Mouse (Mus musculus) hindbrain, embryonic 16.5 days (tissue): ENCODE data around the gene Rapgef3. TPM values are rescaled to one million over a fixed set of nuclear protein-coding genes. Genes with fewer than 3 reads are reported as not detected.

Source experiments
- ATAC-seq: fragments of 200-750 bp; cut with Nextera tagmentation; 2 replicates; pipeline ENCODE4 v1.8.0; 2017; ENCODE audit warnings: moderate TSS enrichment, moderate library complexity
- H3K27ac ChIP-seq: fragments of 300-500 bp; sonication (generic); 2 replicates; pipeline ENCODE4 v1.5.1; 2014; ENCODE audit warnings: low read depth, mild to moderate bottlenecking, control low read depth, low read length, moderate library complexity
- H3K27me3 ChIP-seq: fragments of 300-500 bp; sonication (generic); replicated peaks from 2 replicates; pipeline ENCODE4 v1.6.1; 2014; ENCODE audit warnings: low read length; ENCODE audit not compliant: control insufficient read depth, insufficient read depth
- H3K36me3 ChIP-seq: fragments of 300-500 bp; sonication (generic); 2 replicates; pipeline ENCODE4 v1.6.1; 2014; ENCODE audit warnings: mild to moderate bottlenecking, low read length, moderate library complexity, mixed read lengths; ENCODE audit not compliant: control insufficient read depth, insufficient read depth
- H3K4me1 ChIP-seq: fragments of 300-500 bp; sonication (generic); 2 replicates; pipeline ENCODE4 v1.6.1; 2014; ENCODE audit warnings: low read depth, low read length; ENCODE audit not compliant: control insufficient read depth, insufficient read depth
- H3K4me2 ChIP-seq: fragments of 300-500 bp; sonication (generic); 2 replicates; pipeline ENCODE4 v1.6.1; 2014; ENCODE audit warnings: mild to moderate bottlenecking, low read length, control low read depth, moderate library complexity
- H3K4me3 ChIP-seq: fragments of 300-500 bp; sonication (generic); 2 replicates; pipeline ENCODE4 v1.5.1; 2014; ENCODE audit warnings: mild to moderate bottlenecking, low read length, control low read depth, moderate library complexity
- H3K9ac ChIP-seq: fragments of 300-500 bp; sonication (generic); 2 replicates; pipeline ENCODE4 v1.6.1; 2014; ENCODE audit warnings: low read depth, mild to moderate bottlenecking, control low read depth, low read length, moderate library complexity
- H3K9me3 ChIP-seq: fragments of 300-500 bp; sonication (generic); 2 replicates; pipeline ENCODE4 v1.6.1; 2014; ENCODE audit warnings: mild to moderate bottlenecking, low read length, moderate library complexity; ENCODE audit not compliant: control insufficient read depth
- WGBS: fragments of 180-500 bp; shearing (Covaris S2); extraction: QIAGEN DNeasy Blood & Tissue Kit; methylation state at CpG from one replicate; pipeline ENCODE4 v1.1.7; 2014; 5-methylcytosine and 5-hydroxymethylcytosine counted together
- polyA plus RNA-seq: library from polyadenylated mRNA; unstranded; fragments of >200 nt; fragmentation: Nextera tagmentation; extraction: Ambion mirVana; gene quantifications from 2 replicates; pipeline ENCODE4 v1.2.1, GENCODE M21; 2015

The Rapgef3 gene
- polyA plus RNA-seq, 1 experiment from 2014 or later = 18.4 TPM

DNA sequence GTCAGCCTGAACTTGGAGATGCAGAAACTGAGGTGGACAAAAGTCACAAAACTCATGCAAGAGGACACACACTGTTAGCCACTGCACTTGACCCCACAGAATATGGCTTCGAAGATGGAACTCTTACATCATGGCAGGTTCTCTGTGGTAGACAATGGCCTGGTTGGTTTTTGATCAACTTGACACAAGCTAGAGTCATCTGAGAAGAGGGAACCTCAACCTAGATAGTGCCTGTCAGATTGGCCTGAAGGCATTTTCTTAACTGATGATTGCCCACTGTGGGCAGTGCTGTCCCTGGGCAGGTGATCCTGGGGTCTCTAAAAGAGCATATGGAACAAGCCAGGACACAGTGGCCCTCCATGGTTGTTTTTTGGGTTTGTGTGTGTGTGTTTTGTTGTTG lies 52.0 kb downstream of the Rapgef3 start:
- no peaks in the 10 kb centered on the region for H3K27me3 ChIP-seq
- no peaks in the 10 kb centered on the region for H3K4me1 ChIP-seq
- H3K4me2 ChIP-seq = no peak overlapping the region
- ATAC-seq = no peak
- H3K9me3 ChIP-seq = no peaks in the 10 kb centered on the region
- no peak overlapping the region for H3K27ac ChIP-seq
- no peak overlapping the region for H3K4me3 ChIP-seq
- H3K9ac ChIP-seq = no peak overlapping the region
- 97% methylated on average over 1 of the region's 1 CpGs for WGBS
- H3K36me3 ChIP-seq = no peaks in the 10 kb centered on the region

DNA sequence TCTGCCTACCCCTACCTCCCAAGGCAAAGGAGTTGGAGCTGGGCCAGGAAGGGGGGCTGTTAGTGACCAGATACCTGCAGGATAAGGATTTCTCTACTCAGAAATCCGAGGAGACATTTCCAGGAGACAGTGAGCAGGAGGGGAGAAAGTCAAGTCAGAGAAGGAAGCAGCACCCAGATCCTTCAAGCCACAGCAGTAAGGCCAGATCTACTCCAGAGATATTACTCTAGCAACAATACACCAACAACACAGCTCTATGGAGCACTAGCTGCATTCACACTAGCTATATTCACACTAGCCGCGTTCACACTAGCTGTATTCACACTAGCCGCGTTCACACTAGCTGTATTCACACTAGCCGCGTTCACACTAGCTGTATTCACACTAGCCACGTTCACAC lies 52.7 kb downstream of the Rapgef3 start:
- Histone ChIP-seq H3K9me3 (no peaks in the 10 kb centered on the region), H3K27me3 (no peaks in the 10 kb centered on the region), H3K27ac (no peak overlapping the region), H3K9ac (no peak overlapping the region), H3K4me3 (no peak overlapping the region), H3K36me3 (no peaks in the 10 kb centered on the region), H3K4me2 (no peak overlapping the region), H3K4me1 (no peaks in the 10 kb centered on the region)
- 91% methylated on average over 8 of the region's 8 CpGs for WGBS
- no peak for ATAC-seq

DNA sequence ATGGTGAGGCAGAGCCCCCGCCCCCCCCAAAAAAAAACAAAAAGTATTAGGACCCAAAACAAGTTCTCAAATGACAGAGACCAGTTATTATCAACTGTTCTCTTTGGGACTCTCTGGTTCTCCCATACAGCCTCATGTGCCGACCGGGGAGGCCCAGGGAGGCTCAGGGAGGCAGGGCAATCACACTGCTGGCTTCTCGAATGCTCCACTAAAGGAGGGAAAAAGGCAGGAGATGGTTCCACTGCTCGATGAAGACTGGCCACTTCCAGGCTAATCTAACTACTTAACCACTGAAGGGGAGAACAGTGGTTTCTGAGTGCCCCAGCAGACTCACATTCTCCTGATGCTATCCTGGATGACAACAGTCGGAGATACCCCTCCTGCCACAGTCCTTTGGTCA lies 55.2 kb downstream of the Rapgef3 start:
- no peak overlapping the region for H3K4me3 ChIP-seq
- ATAC-seq = no peak
- H3K4me2 ChIP-seq = no peak overlapping the region
- H3K9me3 ChIP-seq = no peaks in the 10 kb centered on the region
- no peak overlapping the region for H3K27ac ChIP-seq
- no peaks in the 10 kb centered on the region for H3K36me3 ChIP-seq
- 68% methylated on average over 6 of the region's 6 CpGs for WGBS
- no peaks in the 10 kb centered on the region for H3K27me3 ChIP-seq
- no peaks in the 10 kb centered on the region for H3K4me1 ChIP-seq
- H3K9ac ChIP-seq = no peak overlapping the region

GRCm38 (mm10) chr15:97710906-97711305 lies 56.9 kb downstream of the Rapgef3 start:
- Histone ChIP-seq H3K27ac (no peak overlapping the region), H3K4me3 (no peak overlapping the region), H3K9ac (no peak overlapping the region), H3K36me3 (no peaks in the 10 kb centered on the region), H3K4me1 (peaks cover 6% of the 10 kb centered on the region), H3K9me3 (no peaks in the 10 kb centered on the region), H3K4me2 (no peak overlapping the region), H3K27me3 (no peaks in the 10 kb centered on the region)
- ATAC-seq = no peak
- WGBS = 72% methylated on average over 6 of the region's 6 CpGs

DNA sequence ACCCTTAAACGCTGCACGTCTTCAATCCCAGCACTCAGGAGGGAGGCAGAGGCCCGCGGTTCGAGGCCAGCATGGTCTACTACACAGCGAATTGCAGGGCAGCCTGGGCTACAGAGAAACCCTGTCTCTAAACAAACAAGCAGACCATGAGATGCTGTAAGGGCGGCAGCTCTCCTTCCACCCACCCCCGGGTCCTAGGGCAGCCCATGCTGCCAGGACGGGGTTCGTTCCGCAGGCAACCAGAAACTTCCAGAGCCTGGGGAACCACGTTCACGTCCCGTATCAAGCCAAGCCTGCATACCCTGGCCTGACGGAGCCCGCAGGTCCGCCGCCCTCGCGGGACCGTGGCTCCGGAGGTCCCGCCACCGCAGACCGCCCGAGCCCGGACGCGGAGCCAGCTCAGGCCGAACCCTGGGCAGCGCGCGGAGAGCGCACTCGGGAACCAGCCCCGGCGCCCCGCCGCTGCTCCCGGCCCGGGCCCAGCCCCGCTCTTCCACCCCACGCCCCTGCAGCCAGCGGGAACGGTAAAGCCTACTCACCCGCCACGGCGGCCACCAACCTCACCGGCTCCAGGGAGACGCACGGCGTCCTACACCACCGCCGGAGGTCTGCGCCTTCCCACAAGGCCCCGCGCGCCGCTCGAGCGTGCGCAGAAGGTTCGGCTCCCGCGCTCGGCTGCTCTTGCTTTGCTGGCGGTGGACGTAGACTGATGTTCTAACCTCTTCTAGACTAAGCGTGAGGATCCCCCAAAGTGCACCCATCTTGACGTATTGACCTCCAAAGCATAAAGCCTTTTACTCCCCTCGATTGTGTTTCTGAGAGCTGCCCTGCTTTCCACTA lies 62.3 kb downstream of the Rapgef3 start, which contains the start of gene Rpap3:
TSS of gene Rpap3 (minus strand) at position 615 of the 840 bp plus-strand sequence.
- Histone ChIP-seq H3K27ac (peak within 1 kb of the TSS; percentile 74), H3K4me2 (peak within 1 kb of the TSS; percentile 82), H3K36me3 (peaks cover 11% of the 10 kb centered on the region; the same call in 1 of the 2 replicates), H3K27me3 (no peaks in the 10 kb centered on the region), H3K4me1 (peaks cover 16% of the 10 kb centered on the region), H3K9ac (peak within 1 kb of the TSS; percentile 95), H3K9me3 (no peaks in the 10 kb centered on the region), H3K4me3 (peak within 1 kb of the TSS; percentile 85)
- peak; percentile 96 for ATAC-seq
- WGBS = under 1% methylated on average over 56 of the region's 71 CpGs

- H3K9me3 ChIP-seq = no peaks in the 10 kb centered on the region
- H3K9ac ChIP-seq = no peak overlapping the region
- H3K27me3 ChIP-seq = no peaks in the 10 kb centered on the region
- WGBS = 95% methylated on average over 10 of the region's 10 CpGs
- no peak for ATAC-seq
- H3K4me3 ChIP-seq = no peak overlapping the region
- H3K4me2 ChIP-seq = no peak overlapping the region
- H3K27ac ChIP-seq = no peak overlapping the region
- no peaks in the 10 kb centered on the region for H3K4me1 ChIP-seq
- H3K36me3 ChIP-seq = peaks cover 39% of the 10 kb centered on the region
Measured at GRCm38 (mm10) chr15:97696616-97697015, 71.2 kb downstream of the Rapgef3 start.

Other genes starting within 250 kb of the Rapgef3 start
- gene Rpap3, start 62.1 kb downstream of the Rapgef3 start, polyA plus RNA-seq = 32.8 and 33.8 TPM in 2 replicates
- gene Endou, start 36.6 kb downstream of the Rapgef3 start, polyA plus RNA-seq = 0.14 and 0.41 TPM in 2 replicates
- gene Slc48a1, start 10.5 kb upstream of the Rapgef3 start, polyA plus RNA-seq = 118 and 122 TPM in 2 replicates
- 25.2 and 27.4 TPM in 2 replicates for gene Hdac7, start 76.5 kb upstream of the Rapgef3 start, polyA plus RNA-seq
- gene Vdr, start 142.7 kb upstream of the Rapgef3 start, polyA plus RNA-seq = 0.17 and 0.26 TPM in 2 replicates
- 58.3 and 60.6 TPM in 2 replicates for gene Tmem106c, start 196.2 kb upstream of the Rapgef3 start, polyA plus RNA-seq
- gene Col2a1, start 236.7 kb upstream of the Rapgef3 start, polyA plus RNA-seq = 11.9 and 43.4 TPM in 2 replicates